Mouse (Mus musculus) thymus, postnatal 14 days (tissue): ENCODE measurements around the gene Apoc1.
"Not testable (repeated sequence)": the region's sequence is repeated elsewhere in the genome, so short reads cannot be mapped to it uniquely, and the experiment has no call there.

Source experiments
- DNase-seq: peaks from one replicate; pipeline ENCODE4 v3.0.0; 2021

Gene Apoc1

GRCm38 (mm10) chr7:19704475-19704874 lies 12.0 kb upstream of the Apoc1 start:
- no peak for DNase-seq

GRCm38 (mm10) chr7:19702859-19703555 lies 10.5 kb upstream of the Apoc1 start:
- no peak for DNase-seq

GRCm38 (mm10) chr7:19701069-19701761 lies 8.8 kb upstream of the Apoc1 start:
- peak; percentile 67 for DNase-seq

GRCm38 (mm10) chr7:19700299-19701068 lies 8.0 kb upstream of the Apoc1 start:
- DNase-seq: peak; percentile 35

- DNase-seq: no peak
These were observed 7.3 kb upstream of the Apoc1 start for GRCm38 (mm10) chr7:19699827-19700148.

- DNase-seq: peak; percentile 52
These were observed 6.7 kb upstream of the Apoc1 start, which contains the start of gene Apoe for GRCm38 (mm10) chr7:19698907-19699826. Gene Apoe, minus strand, starts transcription at chr7:19699188.

GRCm38 (mm10) chr7:19697949-19698906 lies 5.8 kb upstream of the Apoc1 start:
- no peak for DNase-seq

- DNase-seq: no peak
These were observed 3.9 kb upstream of the Apoc1 start for GRCm38 (mm10) chr7:19696336-19696873.

GRCm38 (mm10) chr7:19695881-19696280 lies 3.4 kb upstream of the Apoc1 start:
- DNase-seq: no peak

GRCm38 (mm10) chr7:19695213-19695594 lies 2.7 kb upstream of the Apoc1 start:
- no peak for DNase-seq

- no peak for DNase-seq
These were observed 2.1 kb upstream of the Apoc1 start for GRCm38 (mm10) chr7:19694336-19695212.

- no peak for DNase-seq
These were observed 961 bp upstream of the Apoc1 start for GRCm38 (mm10) chr7:19693421-19693820.

- no peak for DNase-seq
These were observed 1.0 kb downstream of the Apoc1 start for GRCm38 (mm10) chr7:19691434-19691833.

GRCm38 (mm10) chr7:19690845-19691244 lies 1.6 kb downstream of the Apoc1 start:
- DNase-seq: no peak

GRCm38 (mm10) chr7:19688611-19689010 lies 3.8 kb downstream of the Apoc1 start:
- DNase-seq: no peak

GRCm38 (mm10) chr7:19688101-19688500 lies 4.4 kb downstream of the Apoc1 start:
- no peak for DNase-seq

- not testable (repeated sequence) for DNase-seq
These were observed 5.4 kb downstream of the Apoc1 start for GRCm38 (mm10) chr7:19686927-19687583.

- no peak for DNase-seq
These were observed 5.9 kb downstream of the Apoc1 start for GRCm38 (mm10) chr7:19686521-19686920.

GRCm38 (mm10) chr7:19685374-19685773 lies 7.1 kb downstream of the Apoc1 start:
- DNase-seq: no peak

- no peak for DNase-seq
These were observed 8.7 kb downstream of the Apoc1 start for GRCm38 (mm10) chr7:19683771-19684201.
